Mouse (Mus musculus) left cerebral cortex, adult 18-20 months (tissue): ENCODE results near the gene Dennd4c. TPM values are rescaled to one million over a fixed set of nuclear protein-coding genes. Genes with fewer than 3 reads are reported as not detected.

Experiments
- DNase-seq, 2 experiments: peaks; one replicate each; pipeline ENCODE4 v3.0.0; 2021 to 2022; ENCODE audit warnings: low spot score in 2 of 2, mixed read lengths in 1 of 2
- total RNA-seq, 2 experiments: library from RNA; stranded (reverse); gene quantifications; 2 replicates each; pipeline ENCODE4 v1.2.3; 2021

Gene Dennd4c
- total RNA-seq, 2 experiments from 2014 or later, result 10.2 to 11.6 TPM

- DNase-seq, result no peak
Observed at GRCm38 (mm10) chr4:86879477-86879876, 131.1 kb downstream of the Dennd4c start.

GRCm38 (mm10) chr4:86881178-86881577, 132.8 kb downstream of the Dennd4c start:
- no peak for DNase-seq

- no peak for DNase-seq
Observed at GRCm38 (mm10) chr4:86882413-86882812, 134.1 kb downstream of the Dennd4c start.

GRCm38 (mm10) chr4:86884945-86885344, 136.6 kb downstream of the Dennd4c start:
- DNase-seq, result no peak

GRCm38 (mm10) chr4:86885790-86886159, 137.4 kb downstream of the Dennd4c start:
- DNase-seq, result no peak

GRCm38 (mm10) chr4:86886160-86886878, 138.0 kb downstream of the Dennd4c start:
- no peak for DNase-seq

GRCm38 (mm10) chr4:86887879-86888278, 139.5 kb downstream of the Dennd4c start:
- DNase-seq, result no peak

GRCm38 (mm10) chr4:86897411-86897810, 149.1 kb downstream of the Dennd4c start:
- no peak for DNase-seq

- DNase-seq, result no peak
Observed at GRCm38 (mm10) chr4:86898791-86899474, 150.6 kb downstream of the Dennd4c start.

Other genes starting within 250 kb of the Dennd4c start
- not detected for gene Saxo1, start 190.2 kb upstream of the Dennd4c start, total RNA-seq
- 100 to 1,000 TPM; 138 to 146 TPM for gene Rraga, start 172.9 kb upstream of the Dennd4c start, total RNA-seq
- 10 to 100 TPM in 1 of 2 experiments, 1 to 10 TPM in 1; 6.8 to 10.9 TPM for gene Haus6, start 136.5 kb upstream of the Dennd4c start, total RNA-seq
- gene Plin2, start 78.5 kb upstream of the Dennd4c start, total RNA-seq, result 10 to 100 TPM in 1 of 2 experiments, 1 to 10 TPM in 1; 9.4 to 12.4 TPM
- gene Rps6, start 108.9 kb downstream of the Dennd4c start, total RNA-seq, result 100 to 1,000 TPM; 437 to 446 TPM
- gene Acer2, start 125.8 kb downstream of the Dennd4c start, total RNA-seq, result 1 to 10 TPM; 4.4 to 9.5 TPM